Mouse (Mus musculus) heart, postnatal 4 days (tissue): ENCODE results near the gene Chmp6. TPM values are rescaled to one million over a fixed set of nuclear protein-coding genes. Genes with fewer than 3 reads are reported as not detected.

Source experiments
- DNase-seq: peaks from one replicate; pipeline ENCODE4 v3.0.0; 2021
- total RNA-seq, 2 experiments: library from RNA; stranded (reverse); gene quantifications; 2 replicates each; pipeline ENCODE4 v1.2.3; 2021

The Chmp6 gene
- 10 to 100 TPM; 42.4 to 43.3 TPM for total RNA-seq

GRCm38 (mm10) chr11:119913291-119913934 is at the start of gene Chmp6:
Gene Chmp6 (plus strand): TSS chr11:119913441.
- DNase-seq = peak; percentile 94

- no peak for DNase-seq
Measured at GRCm38 (mm10) chr11:119866837-119867236, 46.4 kb upstream of the Chmp6 start.

- no peak for DNase-seq
Measured at GRCm38 (mm10) chr11:119868138-119868537, 45.1 kb upstream of the Chmp6 start.

DNA sequence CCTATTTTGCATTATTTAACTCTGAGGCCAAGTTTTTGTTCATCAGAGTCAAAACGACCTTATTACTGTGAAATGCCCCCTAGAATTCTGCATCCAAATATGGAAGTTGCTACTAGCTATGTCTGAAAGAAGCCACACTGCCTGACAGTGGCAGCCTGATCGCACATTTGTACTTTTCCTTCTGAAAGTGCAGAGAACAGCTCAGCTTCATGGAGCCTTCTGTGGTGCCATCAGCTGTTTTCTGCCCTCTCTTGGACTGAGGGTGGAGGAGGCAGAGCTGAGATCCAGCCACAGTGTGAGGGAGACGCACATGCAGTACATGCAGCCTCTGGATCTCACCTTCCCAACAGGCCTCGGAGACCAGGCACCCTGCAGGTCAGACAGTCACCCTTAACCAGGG is 44.7 kb upstream of the Chmp6 start:
- no peak for DNase-seq

DNA sequence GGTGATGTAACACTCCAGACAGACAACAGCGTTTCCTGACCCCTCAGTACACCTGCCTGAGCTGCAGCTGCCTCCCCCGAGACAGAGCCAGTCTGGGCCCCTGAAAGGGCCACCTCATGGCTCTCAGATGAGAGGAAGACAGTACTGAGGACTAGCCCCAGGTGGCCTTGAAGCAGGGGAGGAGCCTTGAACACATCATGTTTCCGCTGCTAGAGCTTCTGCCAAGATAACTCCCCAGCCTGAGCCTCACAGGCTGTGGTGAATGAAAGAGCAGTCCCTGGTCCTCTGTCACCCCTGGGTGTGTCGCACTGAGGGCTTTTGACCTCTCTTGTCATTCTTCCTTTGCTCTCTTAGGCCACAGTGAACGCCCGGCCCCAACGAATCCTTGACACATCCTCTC is 42.1 kb upstream of the Chmp6 start:
- no peak for DNase-seq

DNA sequence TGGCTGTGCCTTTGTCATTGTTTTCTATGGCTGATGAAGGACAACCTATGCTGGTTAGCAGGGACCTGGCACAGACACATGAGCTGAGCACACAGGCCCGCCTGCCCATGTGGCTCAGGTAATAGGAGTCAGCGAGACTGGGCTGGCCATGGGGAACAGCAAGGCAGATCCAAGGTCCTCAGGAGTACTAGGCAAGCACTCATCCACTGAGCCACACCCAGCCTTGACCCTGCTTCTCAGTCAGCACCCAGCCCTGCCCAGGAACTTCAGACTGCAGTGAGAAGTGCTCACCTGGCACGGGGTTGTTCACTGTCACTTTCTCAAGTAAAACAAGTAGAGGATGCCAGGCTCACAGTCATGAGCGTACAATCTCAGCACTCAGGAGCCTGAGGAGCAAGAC is 39.6 kb upstream of the Chmp6 start:
- no peak for DNase-seq

- no peak for DNase-seq
Measured at GRCm38 (mm10) chr11:119874841-119875240, 38.4 kb upstream of the Chmp6 start.

GRCm38 (mm10) chr11:119875685-119876084 is 37.6 kb upstream of the Chmp6 start:
- DNase-seq = no peak

GRCm38 (mm10) chr11:119877124-119877523 is 36.1 kb upstream of the Chmp6 start:
- DNase-seq = no peak

GRCm38 (mm10) chr11:119879573-119879972 is 33.7 kb upstream of the Chmp6 start:
- DNase-seq = no peak

DNA sequence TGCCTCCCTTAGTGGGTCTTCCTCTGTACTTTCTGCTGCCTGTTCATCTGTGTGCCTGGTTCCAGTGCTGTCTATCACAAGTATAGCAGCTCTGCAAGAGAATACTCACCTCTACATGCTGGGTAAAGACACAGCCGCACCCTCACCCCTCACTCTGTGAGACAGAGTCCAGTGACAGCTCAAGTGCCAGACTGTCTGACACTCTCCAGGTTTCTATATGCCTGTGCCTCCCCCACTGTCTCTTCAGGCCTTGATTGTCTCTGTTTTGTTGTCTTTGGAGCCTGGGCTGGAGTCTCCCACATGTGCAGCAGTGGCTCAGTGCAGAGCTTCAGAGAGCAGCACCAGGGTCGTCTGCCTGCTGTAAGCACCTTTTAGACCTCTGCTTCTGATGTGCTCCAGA is 29.6 kb upstream of the Chmp6 start:
- no peak for DNase-seq

- no peak for DNase-seq
Measured at GRCm38 (mm10) chr11:119889966-119890365, 23.3 kb upstream of the Chmp6 start.

GRCm38 (mm10) chr11:119891601-119892215 is 21.5 kb upstream of the Chmp6 start:
- DNase-seq = no peak

GRCm38 (mm10) chr11:119893667-119894236 is 19.5 kb upstream of the Chmp6 start:
- DNase-seq = no peak

GRCm38 (mm10) chr11:119894634-119895033 is 18.6 kb upstream of the Chmp6 start:
- DNase-seq = no peak

DNA sequence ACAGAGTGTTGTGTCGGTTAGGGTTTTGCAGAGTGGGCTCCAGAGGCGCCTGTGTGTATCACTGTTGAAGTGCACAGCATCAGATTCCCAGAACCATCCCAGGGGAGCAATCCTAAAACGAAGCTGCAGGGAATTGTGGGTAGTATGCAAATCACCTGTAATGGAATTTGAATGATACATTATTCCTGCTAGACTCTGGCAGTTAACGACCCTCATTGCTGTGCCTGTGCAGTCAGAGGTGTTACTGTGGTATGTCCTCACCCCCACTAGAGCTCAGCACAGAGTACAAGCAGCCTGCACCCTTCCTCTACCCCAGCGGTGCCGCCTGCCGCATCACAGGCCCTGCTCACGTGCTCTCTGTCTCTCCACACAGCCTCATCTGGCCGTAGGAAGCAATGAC is 16.2 kb upstream of the Chmp6 start:
- no peak for DNase-seq

DNA sequence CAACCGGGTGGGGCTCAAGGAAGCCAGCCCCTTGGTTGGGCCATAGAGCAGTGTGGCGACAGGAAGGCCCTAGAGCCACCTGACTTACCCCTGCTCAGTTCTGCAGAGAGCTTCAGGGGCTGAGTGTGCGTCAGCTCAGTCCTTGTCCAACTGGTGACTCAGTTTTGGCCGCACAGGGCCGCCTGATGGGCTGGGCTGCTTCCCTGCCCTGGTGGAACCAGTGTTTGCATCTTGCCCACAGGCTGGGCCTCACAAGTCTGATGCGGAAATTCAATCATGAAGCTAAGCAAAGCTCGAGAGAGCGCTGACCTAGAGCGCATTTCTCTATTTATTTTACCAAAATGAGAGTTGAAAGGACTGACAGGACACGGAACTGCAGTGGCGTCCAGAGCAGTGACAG is 14.3 kb upstream of the Chmp6 start:
- no peak for DNase-seq

DNA sequence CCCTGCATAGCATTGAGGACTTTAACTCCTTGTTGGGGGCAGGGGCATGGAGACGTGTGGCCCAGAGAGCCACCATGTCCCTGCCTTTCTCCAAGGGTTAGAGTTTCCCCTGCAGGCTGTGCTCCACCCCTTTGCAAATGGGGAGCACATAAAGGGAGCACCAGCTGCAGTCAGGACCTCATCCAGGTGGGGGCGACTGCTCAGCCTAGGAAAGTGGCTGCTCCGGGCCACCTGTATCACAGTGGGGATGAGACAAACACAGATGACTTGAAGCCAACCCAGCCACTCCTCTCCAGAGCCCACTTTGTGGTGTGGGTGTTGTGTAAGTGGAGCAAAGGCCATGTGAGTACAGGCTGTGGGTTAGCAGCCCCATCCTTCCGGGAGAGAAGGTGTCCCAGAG is 12.1 kb upstream of the Chmp6 start:
- no peak for DNase-seq

GRCm38 (mm10) chr11:119902891-119903290 is 10.3 kb upstream of the Chmp6 start:
- no peak for DNase-seq

DNA sequence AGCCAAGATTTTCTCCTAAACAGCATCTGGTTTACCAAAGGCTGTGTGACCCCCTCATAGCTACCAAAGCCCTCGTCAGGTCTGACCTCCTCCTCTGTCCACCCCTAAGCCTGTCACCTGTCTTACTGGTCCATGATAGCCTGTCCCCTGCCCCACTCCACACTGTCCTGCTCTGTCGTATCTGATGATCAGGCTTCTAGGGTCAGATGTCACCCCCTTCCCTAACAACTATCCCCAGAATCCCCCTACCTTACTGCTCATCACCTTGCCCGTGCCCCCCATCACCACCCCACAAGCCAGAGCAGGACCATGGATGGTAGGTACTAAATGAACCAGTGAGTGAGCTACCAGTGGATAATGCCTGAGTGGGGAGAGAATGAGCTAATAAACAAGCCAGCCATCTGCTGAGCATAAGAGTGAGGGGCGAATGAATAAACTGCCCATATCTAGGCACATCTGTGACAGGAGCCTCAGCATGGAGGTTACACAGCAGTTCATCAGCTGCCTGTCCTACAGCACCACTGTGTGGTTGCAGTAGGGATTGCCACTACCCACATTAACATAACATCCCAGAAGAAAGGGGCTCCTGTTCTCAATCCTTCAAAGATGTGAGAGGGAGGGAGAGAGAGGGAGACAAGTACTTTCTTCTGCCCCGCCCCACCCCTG is 8.5 kb upstream of the Chmp6 start:
- DNase-seq = peak; percentile 73

DNA sequence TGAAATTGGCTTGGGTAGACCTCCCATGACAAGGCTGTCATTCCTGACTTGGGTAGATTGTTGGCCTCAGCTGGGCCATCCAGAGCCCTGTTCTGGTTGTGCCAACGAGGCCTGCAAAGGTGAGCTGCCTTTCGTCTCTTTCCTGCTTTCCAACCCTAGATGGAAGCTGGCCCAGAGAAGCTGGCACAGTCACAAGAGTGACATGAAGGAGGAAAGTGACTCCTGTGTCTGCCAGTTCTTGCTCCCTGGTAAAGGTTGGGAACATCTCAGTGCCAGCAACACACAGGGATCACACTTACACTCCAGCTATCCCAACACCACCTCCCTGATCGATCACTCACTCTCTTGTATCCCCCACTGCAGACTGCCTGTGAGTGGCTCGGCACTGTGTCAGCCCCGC is 7.4 kb upstream of the Chmp6 start:
- DNase-seq = no peak

- no peak for DNase-seq
Measured at GRCm38 (mm10) chr11:119907006-119907650, 6.1 kb upstream of the Chmp6 start.

- no peak for DNase-seq
Measured at GRCm38 (mm10) chr11:119907711-119908110, 5.5 kb upstream of the Chmp6 start.
